ENCODE assay signal across 16 mouse cellular contexts in the genomic region with DNA sequence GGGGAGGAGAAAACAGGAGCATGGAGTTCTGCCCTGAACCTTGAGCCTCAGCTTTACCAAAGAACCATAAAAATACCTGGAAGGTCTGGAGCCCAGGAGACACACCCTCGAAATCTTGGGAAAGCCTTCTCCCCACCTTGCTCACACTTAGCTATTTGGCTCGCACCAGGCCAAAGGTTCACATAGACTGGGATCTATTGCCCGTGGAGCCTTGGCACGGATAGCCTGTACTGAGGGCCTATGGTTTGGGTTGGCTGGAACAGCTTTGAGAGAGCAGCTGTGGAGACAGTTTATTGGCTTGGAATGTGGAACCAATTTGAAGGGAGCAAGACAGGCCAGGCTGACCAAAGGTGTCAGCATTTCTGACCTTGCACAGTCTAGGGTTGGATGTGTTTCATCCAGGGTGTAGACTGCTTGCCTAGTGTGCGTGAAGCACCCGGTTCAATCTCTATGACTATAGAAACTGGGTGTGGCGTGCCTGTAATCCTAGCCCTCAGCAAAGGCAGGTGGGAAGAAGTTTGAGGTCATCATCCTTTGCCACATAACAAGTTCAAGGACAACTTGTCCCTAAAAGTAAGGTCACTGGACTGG. TPM values are rescaled to one million over a fixed set of nuclear protein-coding genes. Genes with fewer than 3 reads are reported as not detected.
DNase-seq lines count a peak whose midpoint lies in the region; ATAC-seq and TF ChIP-seq lines count a peak whose summit lies in the region.
"Had no signal": no experiment of that assay in that cellular context is flagged by ENCODE, and none has a peak within 500 bp of the region (broad histone marks: within the 10 kb centered on the region; RNA-seq: fewer than 3 reads in every experiment).

No protein-coding gene starts in this region.

- H3K36me3 ChIP-seq in kidney, embryonic 16.5 days (ENCODE audit: insufficient read depth, low read length), result no peaks in the 10 kb centered on the region
- no peaks in the 10 kb centered on the region for H3K36me3 ChIP-seq in E14TG2a.4 (ENCODE audit: insufficient read depth, low read length)
- no peaks in the 10 kb centered on the region for H3K36me3 ChIP-seq in limb, embryonic 11.5 days (ENCODE audit: control insufficient read depth, insufficient read depth, low read length)
- no peaks in the 10 kb centered on the region for H3K36me3 ChIP-seq in heart, adult 2 months (ENCODE audit: control insufficient read depth, insufficient read depth, low read length)
- H3K36me3 ChIP-seq: heart, embryonic 13.5 days; neural tube, embryonic 15.5 days had no signal

- H3K4me1 ChIP-seq in kidney, embryonic 16.5 days (ENCODE audit: insufficient read depth, low read length), result 0 out of 2 replicates have a peak, but pooled peaks cover 7% of the 10 kb centered on the region
- H3K4me1 ChIP-seq in E14TG2a.4 (replicated peaks; ENCODE audit: low read depth, low read length), result peaks cover 34% of the 10 kb centered on the region
- peaks cover 6% of the 10 kb centered on the region; the same call in 1 of the 2 replicates for H3K4me1 ChIP-seq in limb, embryonic 11.5 days (ENCODE audit: control insufficient read depth, insufficient read depth, low read length)
- H3K4me1 ChIP-seq in lung, adult 2 months (ENCODE audit: control insufficient read depth, insufficient read depth, low read length), result no peaks in the 10 kb centered on the region
- no peaks in the 10 kb centered on the region; the same call in 1 of the 2 replicates for H3K4me1 ChIP-seq in heart, adult 2 months (ENCODE audit: control insufficient read depth, insufficient read depth, low read length)

- H3K9me3 ChIP-seq in kidney, embryonic 16.5 days (ENCODE audit: low read length), result no peaks in the 10 kb centered on the region
- H3K9me3 ChIP-seq in E14TG2a.4 (ENCODE audit: low read length), result no peaks in the 10 kb centered on the region
- H3K9me3 ChIP-seq in limb, embryonic 11.5 days (ENCODE audit: control insufficient read depth, low read length), result no peaks in the 10 kb centered on the region
- H3K9me3 ChIP-seq: heart, embryonic 13.5 days; megakaryocyte, embryonic 14.5 days; neural tube, embryonic 15.5 days had no signal

- no peak for TF ChIP-seq POLR2A in lung, adult 2 months (IDR thresholded peaks at IDR 0.05; ENCODE audit: borderline replicate concordance, extremely low read depth, low read depth, low read length)
- no peak for TF ChIP-seq POLR2A in heart, adult 2 months (IDR thresholded peaks at IDR 0.05; ENCODE audit: insufficient read depth, low read depth, low read length)

- H3K27me3 ChIP-seq in kidney, embryonic 16.5 days (ENCODE audit: insufficient read depth, low read length), result no peaks in the 10 kb centered on the region
- H3K27me3 ChIP-seq in E14TG2a.4 (ENCODE audit: insufficient read depth, low read length), result peaks cover 19% of the 10 kb centered on the region
- no peaks in the 10 kb centered on the region for H3K27me3 ChIP-seq in limb, embryonic 11.5 days (ENCODE audit: control insufficient read depth, insufficient read depth, low read length)
- H3K27me3 ChIP-seq in heart, adult 2 months (ENCODE audit: control insufficient read depth, insufficient read depth, low read length), result no peaks in the 10 kb centered on the region
- H3K27me3 ChIP-seq: heart, embryonic 13.5 days; neural tube, embryonic 15.5 days had no signal

- TF ChIP-seq CTCF in E14TG2a.4 (conservative IDR thresholded peaks at IDR 0.05; ENCODE audit: low read length), result no peak
- no peak for TF ChIP-seq CTCF in lung, adult 2 months (IDR thresholded peaks at IDR 0.05; ENCODE audit: insufficient read depth, low read length)
- no peak for TF ChIP-seq CTCF in heart, adult 2 months (IDR thresholded peaks at IDR 0.05)

- TF ChIP-seq EP300 in heart, adult 2 months (IDR thresholded peaks at IDR 0.05; ENCODE audit: insufficient read depth, low read depth, low read length), result no peak

- DNase-seq in kidney, adult 11 months, result peak; percentile 71
- peak; percentile 87 for DNase-seq in adipocyte (ENCODE audit: low spot score)
- DNase-seq in limb, embryonic 11.5 days (ENCODE audit: low spot score), result no peak
- DNase-seq in lung, adult 2 months, result no peak
- DNase-seq in heart, adult 2 months, result no peak
- DNase-seq: cerebellum, adult 9-10 months; lung, embryonic 14.5 days; retina, postnatal 1 day; thymus, adult 18-20 months had no signal

- H3K4me2 ChIP-seq in kidney, embryonic 16.5 days (replicated peaks; ENCODE audit: low read depth, low read length), result no peak overlapping the region
- no peak overlapping the region for H3K4me2 ChIP-seq in limb, embryonic 11.5 days (ENCODE audit: low read depth, severe bottlenecking)
- H3K4me2 ChIP-seq: heart, embryonic 13.5 days; hindbrain, embryonic 14.5 days; lung, embryonic 14.5 days; neural tube, embryonic 15.5 days had no signal

- H3K4me3 ChIP-seq in kidney, embryonic 16.5 days (ENCODE audit: low read length), result no peak overlapping the region
- H3K4me3 ChIP-seq in E14TG2a.4 (replicated peaks; ENCODE audit: low read length), result peak overlapping the region; percentile 32; the same call in 1 of the 2 replicates
- H3K4me3 ChIP-seq in limb, embryonic 11.5 days (ENCODE audit: low read depth, low read length), result no peak overlapping the region
- H3K4me3 ChIP-seq in lung, adult 2 months (replicated peaks; ENCODE audit: extremely low read depth, low read depth, low read length), result no peak overlapping the region
- H3K4me3 ChIP-seq in heart, adult 2 months, result no peak overlapping the region
- H3K4me3 ChIP-seq: erythroblast, embryonic 14.5 days; heart, embryonic 13.5 days; megakaryocyte, embryonic 14.5 days; neural tube, embryonic 15.5 days had no signal

- no peak overlapping the region for H3K27ac ChIP-seq in kidney, embryonic 16.5 days (ENCODE audit: low read length)
- H3K27ac ChIP-seq in limb, embryonic 11.5 days (replicated peaks; ENCODE audit: low read depth, low read length), result no peak overlapping the region
- H3K27ac ChIP-seq in heart, adult 2 months, result no peak overlapping the region
- H3K27ac ChIP-seq: heart, embryonic 13.5 days; neural tube, embryonic 15.5 days had no signal

- intact Hi-C loops in heart, adult 2 months (cut with DNase I), result loop anchor here (5.0 kb wide), 2 partner anchors 65 to 260 kb away; partner anchors contain the start of gene Bid

- no peaks in the 10 kb centered on the region for H3K79me2 ChIP-seq in heart, adult 2 months (replicated peaks; ENCODE audit: control insufficient read depth, insufficient read depth, low read length)

- no peak overlapping the region for H3K9ac ChIP-seq in kidney, embryonic 16.5 days (replicated peaks; ENCODE audit: low read length)
- no peak overlapping the region for H3K9ac ChIP-seq in limb, embryonic 11.5 days (ENCODE audit: low read length)
- H3K9ac ChIP-seq in heart, adult 2 months (ENCODE audit: low read depth, low read length), result no peak overlapping the region
- H3K9ac ChIP-seq: heart, embryonic 13.5 days; lung, embryonic 14.5 days; neural tube, embryonic 15.5 days had no signal

- WGBS in kidney, embryonic 16.5 days, result 78% methylated on average over 7 of the region's 7 CpGs
- WGBS in limb, embryonic 11.5 days, result 80% methylated on average over 7 of the region's 7 CpGs
- 76% methylated on average over 7 of the region's 7 CpGs for WGBS in lung, adult 2 months
- 74% methylated on average over 7 of the region's 7 CpGs for WGBS in heart, adult 2 months

- no peak for ATAC-seq in kidney, embryonic 16.5 days (ENCODE audit: low FRiP score, low TSS enrichment)
- 0 out of 2 replicates have a peak, but pooled peaks have one; percentile 13 for ATAC-seq in limb, embryonic 11.5 days (ENCODE audit: insufficient number of reproducible peaks, low FRiP score, low TSS enrichment, low read depth)

RNA-seq across cellular contexts. Expression of gene Pex26, which starts 6.3 kb away (rescaled TPM):
- 12.8 and 13.6 TPM in 2 replicates for polyA plus RNA-seq in kidney, embryonic 16.5 days (2015; fragmentation: Nextera tagmentation; extraction: Ambion mirVana)
- polyA plus RNA-seq in limb, embryonic 11.5 days (2014; fragmentation: Nextera tagmentation; extraction: Ambion mirVana), result 5.8 and 7.5 TPM in 2 replicates
- polyA plus RNA-seq in lung, adult 2 months (2012; rRNA removed), result 13.0 and 13.5 TPM in 2 replicates
- total RNA-seq in heart, adult 2 months (2021), result 1 to 10 TPM; 6.0 TPM
- polyA plus RNA-seq in heart, adult 2 months (2012; rRNA removed), result 8.3 and 10.9 TPM in 2 replicates

RNA-seq across cellular contexts. Expression of gene Tuba8, which starts 33.3 kb away (rescaled TPM):
- polyA plus RNA-seq in kidney, embryonic 16.5 days (2015; fragmentation: Nextera tagmentation; extraction: Ambion mirVana), result 0.27 and 0.75 TPM in 2 replicates
- polyA plus RNA-seq in limb, embryonic 11.5 days (2014; fragmentation: Nextera tagmentation; extraction: Ambion mirVana), result 0.63 and 0.94 TPM in 2 replicates
- 3.2 and 12.0 TPM in 2 replicates for polyA plus RNA-seq in lung, adult 2 months (2012; rRNA removed)
- 100 to 1,000 TPM; 192 to 198 TPM for total RNA-seq in heart, adult 2 months (2021)
- 71.6 and 81.9 TPM in 2 replicates for polyA plus RNA-seq in heart, adult 2 months (2012; rRNA removed)

RNA-seq across cellular contexts. Expression of gene Mical3, which starts 46.4 kb away (rescaled TPM):
- 10.9 and 11.6 TPM in 2 replicates for polyA plus RNA-seq in kidney, embryonic 16.5 days (2015; fragmentation: Nextera tagmentation; extraction: Ambion mirVana)
- 12.2 and 13.7 TPM in 2 replicates for polyA plus RNA-seq in limb, embryonic 11.5 days (2014; fragmentation: Nextera tagmentation; extraction: Ambion mirVana)
- 17.8 and 24.3 TPM in 2 replicates for polyA plus RNA-seq in lung, adult 2 months (2012; rRNA removed)
- total RNA-seq in heart, adult 2 months (2021), result 100 to 1,000 TPM; 114 to 127 TPM
- 52.1 and 69.0 TPM in 2 replicates for polyA plus RNA-seq in heart, adult 2 months (2012; rRNA removed)

Comparison
In these comparisons a context has a peak if more than half of its experiments do, and no peak if none do; other contexts are left out.
1. DNase-seq: peak in kidney, adult 11 months (single experiment) and adipocyte (single experiment); none in limb, embryonic 11.5 days (single experiment), lung, adult 2 months (single experiment) and heart, adult 2 months (0 of 2).